Mouse (Mus musculus) stomach, postnatal 0 days (tissue): ENCODE results near the gene Rab7b.

ENCODE experiments used
- CTCF ChIP-seq: IDR thresholded peaks from 2 replicates; pipeline ENCODE4 v1.5.1; 2016; ENCODE audit warnings: antibody characterized with exemption, low read depth, mild to moderate bottlenecking, moderate library complexity
- EP300 ChIP-seq: optimal IDR thresholded peaks from 2 replicates; pipeline ENCODE3; 2016; ENCODE audit warnings: antibody characterized with exemption

- TF ChIP-seq CTCF, result no peak
- no peak for TF ChIP-seq EP300
Observed at GRCm38 (mm10) chr1:131751181-131751890, 62.8 kb downstream of the Rab7b start.
